Mouse (Mus musculus) erythroblast, embryonic 14.5 days (primary cell): ENCODE results near the gene Fbxl14.

Source experiments
- GATA1 ChIP-seq: IDR thresholded peaks from 2 replicates; pipeline ENCODE4 v1.6.1; 2012; ENCODE audit warnings: low read length, inconsistent platforms, mixed read lengths
- TAL1 ChIP-seq: IDR thresholded peaks from 3 replicates; pipeline ENCODE4 v1.6.1; 2012; ENCODE audit warnings: low read length, inconsistent platforms, mixed read lengths

GRCm38 (mm10) chr6:119450965-119451943 is 28.2 kb upstream of the Fbxl14 start:
- TF ChIP-seq TAL1: no peak
- no peak for TF ChIP-seq GATA1
